Mouse (Mus musculus): Measurements from ENCODE around the gene Heatr1. TPM values are rescaled to one million over a fixed set of nuclear protein-coding genes. Genes with fewer than 3 reads are reported as not detected.

The Heatr1 gene
- total RNA-seq, 2 experiments from 2014 or later = 12.2 to 13.0 TPM

Other genes with a start within 250 kb of the Heatr1 start
- gene Mtr, start 136.9 kb upstream of the Heatr1 start, total RNA-seq (2021) = 10 to 100 TPM; 18.1 TPM
- gene Actn2, start 54.3 kb upstream of the Heatr1 start, total RNA-seq (2021) = 1,000 to 10,000 TPM; 1,554 to 1,683 TPM
- 10 to 100 TPM; 24.6 to 27.0 TPM for gene Lgals8, start 69.9 kb downstream of the Heatr1 start, total RNA-seq (2021)
- gene Edaradd, start 125.4 kb downstream of the Heatr1 start, total RNA-seq (2021) = under 1 TPM in 1 of 2 experiments, not detected in 1; 0.04 TPM
- 1 to 10 TPM in 1 of 2 experiments, under 1 TPM in 1; 0.66 to 1.2 TPM for gene Ero1lb, start 170.8 kb downstream of the Heatr1 start, total RNA-seq (2021)